Mouse (Mus musculus): ENCODE data around the gene Zcchc24. TPM values are rescaled to one million over a fixed set of nuclear protein-coding genes. Genes with fewer than 3 reads are reported as not detected.

Zcchc24 gene
- total RNA-seq, 2 experiments from 2014 or later = 47.4 to 47.7 TPM

DNA sequence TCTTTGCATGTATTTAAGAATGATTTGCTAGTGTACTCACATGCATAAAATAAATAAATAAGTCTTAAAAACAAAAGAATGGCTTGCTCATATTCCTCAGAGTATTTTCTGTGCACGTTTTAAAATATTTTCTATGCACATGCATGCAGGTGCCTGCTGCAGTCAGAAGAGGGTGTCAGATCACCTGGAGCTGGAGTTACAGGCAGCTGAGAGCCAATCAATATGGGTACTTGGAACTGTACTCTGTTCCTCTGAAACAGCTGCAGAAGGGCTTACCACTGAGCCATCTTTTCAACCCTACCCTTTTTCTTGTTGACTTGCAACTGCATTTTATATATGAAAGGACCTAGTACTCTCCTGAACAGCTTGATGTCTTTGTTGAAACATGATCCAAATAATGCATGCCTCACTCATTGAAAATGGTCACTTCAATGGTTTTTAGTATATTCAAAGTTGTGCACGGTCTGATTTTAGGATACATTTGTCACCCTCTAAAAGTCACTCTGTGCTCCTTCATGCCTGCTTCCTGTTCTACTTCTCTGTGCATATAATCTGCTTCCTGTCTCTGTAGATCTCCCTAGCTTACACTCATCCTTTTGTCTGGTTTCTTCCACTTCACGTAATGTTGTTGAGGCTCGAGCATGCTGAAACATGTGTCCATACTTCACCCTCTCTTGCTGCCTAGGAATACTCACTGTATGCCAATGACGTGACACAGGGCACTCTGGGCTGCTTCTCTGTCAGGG is 47.7 kb downstream of the Zcchc24 start:
- DNase-seq (ENCODE audit: low spot score in 2 of 2) = no peak

DNA sequence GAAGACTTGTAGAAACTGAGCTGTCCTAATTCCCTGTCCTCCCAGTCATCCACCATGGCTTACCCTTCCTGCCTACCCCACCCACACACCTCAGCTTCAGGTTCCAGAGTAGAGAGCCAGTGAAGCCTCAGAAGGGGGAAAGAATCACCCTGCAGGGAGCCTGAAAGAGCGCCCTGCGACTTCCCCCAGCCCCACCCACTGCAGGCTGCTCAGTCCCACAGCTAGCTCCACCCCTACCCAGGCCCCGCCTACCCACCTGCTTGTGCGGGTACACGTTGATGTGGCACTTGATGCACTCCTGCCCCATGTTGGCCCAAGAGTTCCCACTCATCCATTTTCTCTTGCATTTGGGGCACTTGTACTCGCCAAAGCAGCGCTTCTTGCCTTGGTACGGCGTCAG is 49.5 kb downstream of the Zcchc24 start:
- DNase-seq (ENCODE audit: low spot score in 2 of 2) = no peak

DNA sequence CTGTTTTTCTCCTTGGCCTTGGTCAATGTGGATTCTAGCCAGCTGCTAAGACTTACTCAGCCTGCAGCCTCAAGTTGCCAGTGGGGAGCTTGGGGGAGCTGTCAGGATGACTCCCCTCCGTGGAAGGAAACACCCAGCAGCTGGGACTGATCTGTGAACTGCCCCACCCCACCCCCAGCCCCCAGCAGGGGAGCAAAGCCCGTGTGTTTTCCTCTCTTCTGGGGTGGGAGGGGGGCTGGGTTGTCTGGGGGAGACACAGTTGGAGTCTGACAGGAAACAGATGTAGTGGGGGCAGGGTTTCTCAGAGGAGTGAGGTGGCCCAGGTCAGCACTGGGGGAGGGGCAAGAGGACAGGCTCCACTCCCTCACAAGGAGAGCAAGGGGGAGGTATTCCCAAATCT is 50.4 kb downstream of the Zcchc24 start:
- no peak for DNase-seq (ENCODE audit: low spot score in 2 of 2)

DNA sequence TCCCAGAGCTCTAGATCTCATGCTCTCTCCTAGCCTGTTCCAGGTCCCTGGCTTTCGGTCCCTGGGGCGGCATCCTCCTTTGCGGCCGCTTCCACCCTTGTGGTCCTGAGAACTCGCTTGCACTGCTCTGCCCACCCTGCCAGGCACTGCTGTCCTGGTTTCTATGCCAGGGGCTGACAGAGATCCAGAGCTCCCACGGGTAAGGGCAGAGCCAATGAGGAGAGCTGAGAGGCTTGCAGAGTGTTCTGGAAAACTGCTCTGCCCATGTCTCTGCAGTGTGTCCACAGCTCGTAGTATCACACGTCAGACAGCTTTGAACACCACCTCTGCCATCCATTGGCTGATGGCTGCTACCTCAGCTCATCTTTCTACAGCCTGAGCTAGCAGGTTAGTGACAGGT is 51.1 kb downstream of the Zcchc24 start:
- peak in 1 of 2 experiments; percentile 19 for DNase-seq (ENCODE audit: low spot score in 2 of 2)

DNA sequence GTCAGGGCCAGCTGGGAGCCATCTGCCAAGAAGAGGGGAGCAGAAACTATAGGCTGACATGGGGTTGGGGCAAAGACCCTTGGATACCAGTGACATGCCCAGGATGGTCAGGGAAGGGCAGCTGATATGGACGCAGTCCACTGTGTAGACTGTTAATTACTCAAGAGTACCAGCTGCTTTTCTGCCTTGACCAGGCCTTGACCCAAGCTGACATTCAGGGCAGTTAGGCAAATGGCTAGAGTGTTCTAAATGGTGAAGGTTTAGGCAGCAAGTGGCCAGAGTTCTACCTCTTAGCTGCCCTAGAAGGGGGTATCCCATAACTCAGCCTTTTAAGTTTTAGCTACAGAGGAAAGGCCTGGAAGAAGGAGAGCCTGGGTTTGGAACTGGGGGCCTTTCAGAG is 52.3 kb downstream of the Zcchc24 start:
- no peak for DNase-seq (ENCODE audit: low spot score in 2 of 2)

DNA sequence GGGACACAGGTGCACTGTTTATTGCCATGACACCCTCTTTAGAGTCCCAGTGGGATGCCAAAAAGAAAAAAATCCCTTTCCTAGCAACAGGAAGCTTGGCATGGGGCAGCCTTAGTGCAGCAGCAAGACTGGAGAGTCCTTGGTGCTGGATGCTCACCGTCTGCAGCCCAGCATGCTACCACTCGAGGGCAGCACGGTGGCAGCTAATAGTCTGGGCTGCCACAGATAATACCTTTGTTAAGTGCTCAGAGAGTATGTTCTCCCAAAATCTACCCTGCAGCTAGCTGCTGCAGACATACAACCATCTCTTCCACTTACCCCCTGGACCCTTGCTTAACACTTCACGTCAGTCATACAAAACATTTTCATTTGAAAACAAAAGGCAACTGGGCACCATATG is 55.4 kb downstream of the Zcchc24 start:
- peak in 1 of 2 experiments; percentile 53 for DNase-seq (ENCODE audit: low spot score in 2 of 2)

DNA sequence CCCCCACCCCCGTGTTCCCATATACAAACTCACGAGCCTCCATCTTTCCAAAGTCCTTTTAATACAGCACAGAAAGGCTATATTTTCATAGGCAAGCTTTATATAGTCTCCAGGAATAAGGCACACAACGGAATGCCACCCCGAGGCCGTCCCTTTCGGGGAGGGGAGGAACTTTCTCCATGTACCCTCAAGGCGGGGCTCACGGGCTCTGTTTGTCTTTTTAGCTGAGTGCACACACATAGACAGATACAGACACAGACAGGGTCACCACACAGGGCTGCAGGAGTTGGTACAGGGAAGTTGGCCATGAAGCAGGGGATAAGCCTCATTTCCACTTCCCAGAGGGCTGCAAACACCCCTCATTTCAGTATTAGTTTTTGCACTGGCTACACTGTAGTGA is 57.2 kb downstream of the Zcchc24 start:
- DNase-seq (ENCODE audit: low spot score in 2 of 2) = no peak

DNA sequence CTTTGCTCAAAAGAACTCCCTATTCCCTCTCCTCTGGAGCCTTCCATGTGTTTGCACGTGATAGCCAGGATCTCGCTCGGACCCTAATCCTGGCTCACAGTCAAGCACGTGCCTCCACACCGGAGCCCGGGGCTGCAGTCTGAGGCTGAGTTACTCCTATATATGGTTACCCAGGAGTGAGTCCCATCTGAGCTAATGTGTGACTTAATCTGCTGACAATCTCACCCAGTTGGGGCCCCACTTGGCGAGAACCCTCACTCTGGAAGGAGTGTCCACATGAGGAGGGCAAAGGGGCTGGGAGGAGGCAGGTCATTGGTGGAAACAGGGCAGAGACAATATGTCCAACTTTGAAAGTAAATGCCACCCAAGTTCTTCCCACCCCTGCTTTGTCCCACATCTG is 57.7 kb downstream of the Zcchc24 start:
- DNase-seq (ENCODE audit: low spot score in 2 of 2) = no peak

DNA sequence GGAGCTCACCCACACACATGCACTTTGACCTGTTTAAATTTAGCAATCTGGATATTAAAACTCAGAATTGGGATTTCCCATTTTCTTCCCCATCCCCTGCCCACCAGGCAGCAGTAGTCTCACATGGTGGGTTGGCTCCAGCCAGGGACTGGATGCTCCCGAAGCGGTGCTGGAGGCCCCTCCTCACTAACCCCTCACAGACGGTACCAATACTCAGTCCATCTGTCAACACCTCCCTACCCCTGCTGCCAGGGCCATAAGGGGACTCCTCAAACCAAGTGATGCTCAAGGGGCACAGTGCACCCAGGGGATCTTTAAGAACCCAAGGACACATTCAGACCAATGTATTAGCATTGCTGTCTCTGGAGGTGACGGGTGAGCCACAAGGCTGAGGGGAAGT is 58.2 kb downstream of the Zcchc24 start:
- no peak for DNase-seq (ENCODE audit: low spot score in 2 of 2)

DNA sequence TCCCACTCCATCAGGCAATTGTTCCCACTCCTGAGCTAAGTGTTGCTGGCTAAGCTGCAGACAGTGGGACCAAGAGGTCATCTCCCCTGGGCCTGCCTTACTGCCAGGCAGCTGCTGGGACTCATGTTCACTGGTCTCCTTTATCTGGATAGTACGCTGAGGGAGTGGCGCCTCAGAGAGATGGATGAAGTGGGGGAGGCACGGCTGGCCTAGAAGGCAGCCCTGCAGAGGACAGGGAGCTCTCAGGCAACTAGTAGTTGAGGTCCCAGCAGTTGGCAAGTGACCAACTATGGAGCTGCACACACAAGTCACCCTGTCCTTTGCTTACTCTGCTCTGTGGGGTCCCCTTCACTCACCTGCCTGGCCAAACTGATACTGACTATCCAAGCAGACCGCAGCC is 58.8 kb downstream of the Zcchc24 start:
- no peak for DNase-seq (ENCODE audit: low spot score in 2 of 2)

DNA sequence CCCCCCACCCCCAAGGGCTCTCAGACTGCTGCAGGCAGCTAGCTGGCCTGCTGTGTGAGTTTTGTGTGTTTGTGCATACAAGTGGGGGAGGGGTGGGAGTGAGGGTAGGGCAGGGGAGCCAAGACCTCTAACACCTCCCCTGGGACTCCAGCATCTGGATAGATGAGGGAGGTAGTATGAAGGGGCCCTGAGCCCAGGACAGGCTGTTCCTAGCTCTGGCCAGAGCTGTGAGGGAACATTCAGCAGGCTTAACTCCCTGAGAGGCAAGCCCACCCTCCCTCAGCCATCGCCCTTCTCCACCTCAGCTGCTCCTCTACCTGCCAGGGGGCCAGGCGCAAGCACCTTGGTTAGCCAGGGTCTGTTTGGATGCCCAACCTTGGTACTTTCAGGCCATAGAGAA is 59.9 kb downstream of the Zcchc24 start:
- no peak for DNase-seq (ENCODE audit: low spot score in 2 of 2)

DNA sequence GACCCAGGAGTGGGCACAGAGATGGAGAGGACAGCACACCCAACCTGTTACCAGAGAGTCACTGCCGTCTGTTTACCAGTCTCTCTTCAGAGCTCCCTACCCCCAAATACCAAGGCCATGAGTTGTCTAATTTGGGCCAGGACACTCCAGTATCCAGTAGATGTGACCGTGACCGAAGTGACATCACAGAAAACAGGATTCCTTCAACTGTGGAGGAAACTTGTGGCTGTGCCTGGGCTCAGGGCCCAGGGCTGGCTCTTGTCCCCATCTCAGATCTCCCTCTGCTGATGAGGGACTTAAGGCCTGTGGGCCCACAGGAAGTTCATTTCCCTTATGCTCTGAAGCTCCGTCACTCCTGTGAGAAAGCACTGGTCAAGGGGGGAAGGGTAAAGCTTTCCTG is 60.4 kb downstream of the Zcchc24 start:
- no peak for DNase-seq (ENCODE audit: low spot score in 2 of 2)

DNA sequence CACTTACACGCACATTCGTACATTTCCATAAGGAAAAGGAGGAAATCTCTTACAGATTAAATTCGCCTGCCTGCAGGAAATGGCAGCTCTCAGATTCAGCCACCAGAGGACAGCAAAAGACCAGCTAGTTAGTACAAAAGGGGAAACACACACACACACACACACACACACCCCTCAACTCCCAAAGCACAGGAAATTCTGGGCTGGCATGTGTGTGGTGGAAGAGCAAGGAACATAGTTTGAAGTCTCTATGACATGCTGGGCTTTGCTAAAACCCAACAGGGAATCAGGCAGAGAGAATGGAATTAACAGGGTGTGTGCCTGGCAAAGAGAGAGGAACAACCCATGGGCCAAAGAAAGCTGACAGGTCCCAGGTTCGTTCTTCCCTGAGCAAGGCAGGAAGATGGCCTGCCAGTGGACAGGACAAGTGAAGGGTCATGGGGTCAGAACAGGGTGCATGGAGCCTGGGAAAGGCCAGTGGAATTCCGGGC is 61.1 kb downstream of the Zcchc24 start:
- peak; percentile 47 to 63 for DNase-seq (ENCODE audit: low spot score in 2 of 2)

DNA sequence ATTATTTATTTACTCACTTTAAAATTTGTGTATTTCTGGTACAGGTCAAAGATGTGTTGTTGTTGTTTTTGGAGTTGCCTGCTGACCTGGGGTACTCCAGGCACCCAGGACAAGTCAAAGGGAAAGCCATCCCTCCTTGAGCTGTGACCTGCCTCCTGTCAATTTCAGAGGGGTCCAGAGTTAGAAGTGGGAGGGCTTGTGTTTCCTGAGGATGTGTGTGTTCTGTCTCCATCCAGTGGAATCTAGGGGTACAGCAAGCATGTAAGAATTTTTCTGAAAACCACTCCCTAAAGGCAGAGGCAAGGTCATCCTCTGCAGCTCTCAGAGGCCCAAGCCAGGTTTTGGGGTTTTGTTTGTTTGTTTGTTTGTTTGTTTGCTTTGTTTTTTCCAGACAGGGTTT is 66.9 kb downstream of the Zcchc24 start:
- no peak for DNase-seq (ENCODE audit: low spot score in 2 of 2)

DNA sequence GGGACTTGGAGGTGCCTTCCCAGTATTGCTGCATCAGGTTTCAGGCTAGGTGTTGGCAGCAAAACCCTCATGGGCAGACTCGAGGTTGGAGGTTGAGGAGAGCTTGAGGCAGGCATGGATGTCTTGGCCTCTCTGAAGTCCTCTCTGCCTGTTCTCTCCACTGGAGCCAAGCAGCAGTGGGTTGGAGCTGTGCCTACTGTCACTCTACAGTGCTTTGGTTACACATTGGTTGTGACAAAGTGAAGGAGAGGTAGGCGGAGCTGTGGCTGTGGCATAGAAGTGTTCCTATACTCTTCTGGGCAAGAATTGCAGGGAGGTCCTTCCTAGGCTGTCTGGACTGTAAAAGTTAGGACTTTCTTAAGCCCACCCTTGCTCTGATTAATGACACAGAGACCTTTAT is 72.5 kb downstream of the Zcchc24 start:
- no peak for DNase-seq (ENCODE audit: low spot score in 2 of 2)

DNA sequence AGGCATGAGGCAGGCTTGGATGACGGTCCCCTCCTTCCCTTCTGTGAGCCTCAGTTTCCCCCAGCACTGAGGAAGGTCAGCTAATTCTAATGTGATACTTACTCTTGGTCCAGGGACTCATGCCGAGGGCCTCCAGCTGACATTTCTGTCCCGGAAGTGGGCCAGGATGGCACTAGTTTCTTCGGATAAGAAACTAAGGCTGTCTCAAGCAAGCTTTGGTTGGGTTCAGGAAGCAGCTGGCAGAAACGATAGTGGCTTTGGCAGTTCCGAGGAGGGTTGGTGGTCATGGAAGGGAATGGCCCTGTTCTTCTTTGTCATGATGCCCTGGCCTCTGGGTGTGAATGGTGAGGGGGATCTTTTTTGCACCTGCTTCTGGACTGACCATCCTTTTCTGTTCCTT is 73.8 kb downstream of the Zcchc24 start:
- no peak for DNase-seq (ENCODE audit: low spot score in 2 of 2)

DNA sequence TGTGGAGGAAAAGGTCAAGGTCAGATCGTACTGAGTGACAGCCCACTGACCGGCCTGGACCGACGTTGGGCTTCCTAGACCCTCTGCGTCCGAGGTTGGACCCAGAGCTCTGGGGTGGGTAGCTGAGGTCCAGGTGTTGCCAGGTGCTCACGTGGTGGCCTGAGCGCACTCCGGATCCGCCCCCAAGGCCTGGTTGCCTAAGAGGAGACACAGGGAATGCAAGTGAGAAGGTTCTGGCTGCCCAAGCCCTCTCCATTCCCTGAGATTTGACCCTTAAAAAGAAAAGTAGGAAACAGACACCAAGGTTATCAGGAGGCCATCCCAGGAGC is 74.3 kb downstream of the Zcchc24 start:
- no peak for DNase-seq (ENCODE audit: low spot score in 2 of 2)

DNA sequence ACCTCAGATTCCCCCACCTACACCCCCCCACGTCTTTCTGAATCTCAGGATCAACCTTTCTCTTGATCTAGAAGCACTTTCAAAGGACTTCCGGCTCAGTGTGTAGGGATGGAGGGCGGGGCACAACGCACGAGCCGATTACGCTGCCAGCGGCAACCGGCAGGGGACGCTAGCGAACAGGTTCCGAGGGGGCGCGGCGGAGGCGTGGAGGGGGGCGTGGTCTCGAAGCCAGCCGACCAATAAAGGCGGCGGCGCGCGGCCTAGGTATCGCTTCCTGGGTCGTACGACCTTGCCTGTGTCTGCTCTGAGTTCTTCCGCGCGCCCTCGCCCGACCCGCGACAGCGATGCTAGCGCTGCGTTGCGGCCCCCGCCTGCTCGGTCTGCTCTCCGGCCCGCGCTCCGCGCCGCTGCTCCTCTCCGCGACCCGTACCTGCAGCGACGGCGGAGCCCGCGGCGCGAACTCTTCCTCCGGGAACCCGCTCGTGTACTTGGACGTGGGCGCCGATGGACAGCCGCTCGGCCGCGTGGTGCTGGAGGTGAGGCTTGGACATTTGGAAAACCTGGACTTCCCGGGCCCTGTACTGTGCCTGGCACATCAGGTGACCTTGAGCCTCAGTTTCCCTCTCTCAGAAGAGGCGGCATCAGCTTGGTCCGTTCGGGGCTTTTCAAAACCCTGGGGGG is 74.8 kb downstream of the Zcchc24 start, which contains the start of gene Ppif:
Gene Ppif, plus strand, starts transcription at position 267 of the 681 bp plus-strand sequence.
- DNase-seq (ENCODE audit: low spot score in 2 of 2) = peak; percentile 95 to 98

DNA sequence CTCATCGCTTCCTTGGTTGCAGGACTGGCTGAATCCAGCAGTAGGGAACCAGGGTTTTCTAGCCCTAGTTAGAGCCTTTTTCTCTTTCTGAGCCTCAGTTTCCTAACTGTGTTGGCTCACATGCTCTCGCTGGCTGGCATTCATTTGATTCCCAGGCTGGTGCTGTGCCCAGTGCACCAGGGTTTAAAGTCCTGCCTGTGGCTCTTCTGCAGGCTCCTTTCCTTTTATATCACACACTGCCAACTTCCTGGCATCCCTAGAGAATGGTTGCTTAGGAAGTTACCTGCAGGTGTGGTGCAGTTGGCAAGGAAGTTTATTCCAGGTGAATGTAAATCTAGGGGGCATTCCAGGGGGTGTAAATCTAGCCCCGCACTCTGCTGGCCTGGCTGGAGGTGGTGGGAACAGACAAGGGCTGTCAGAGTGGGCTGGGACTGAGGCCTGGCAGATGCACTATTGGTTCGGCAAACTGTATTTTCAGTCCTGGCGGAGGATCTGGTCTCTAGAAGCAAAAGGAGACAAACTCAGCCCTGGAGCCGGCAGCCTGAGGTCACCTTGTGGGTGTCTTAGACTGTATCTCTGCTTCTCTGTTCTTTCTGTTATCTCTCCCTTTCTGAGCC is 75.5 kb downstream of the Zcchc24 start:
- DNase-seq (ENCODE audit: low spot score in 2 of 2) = no peak

DNA sequence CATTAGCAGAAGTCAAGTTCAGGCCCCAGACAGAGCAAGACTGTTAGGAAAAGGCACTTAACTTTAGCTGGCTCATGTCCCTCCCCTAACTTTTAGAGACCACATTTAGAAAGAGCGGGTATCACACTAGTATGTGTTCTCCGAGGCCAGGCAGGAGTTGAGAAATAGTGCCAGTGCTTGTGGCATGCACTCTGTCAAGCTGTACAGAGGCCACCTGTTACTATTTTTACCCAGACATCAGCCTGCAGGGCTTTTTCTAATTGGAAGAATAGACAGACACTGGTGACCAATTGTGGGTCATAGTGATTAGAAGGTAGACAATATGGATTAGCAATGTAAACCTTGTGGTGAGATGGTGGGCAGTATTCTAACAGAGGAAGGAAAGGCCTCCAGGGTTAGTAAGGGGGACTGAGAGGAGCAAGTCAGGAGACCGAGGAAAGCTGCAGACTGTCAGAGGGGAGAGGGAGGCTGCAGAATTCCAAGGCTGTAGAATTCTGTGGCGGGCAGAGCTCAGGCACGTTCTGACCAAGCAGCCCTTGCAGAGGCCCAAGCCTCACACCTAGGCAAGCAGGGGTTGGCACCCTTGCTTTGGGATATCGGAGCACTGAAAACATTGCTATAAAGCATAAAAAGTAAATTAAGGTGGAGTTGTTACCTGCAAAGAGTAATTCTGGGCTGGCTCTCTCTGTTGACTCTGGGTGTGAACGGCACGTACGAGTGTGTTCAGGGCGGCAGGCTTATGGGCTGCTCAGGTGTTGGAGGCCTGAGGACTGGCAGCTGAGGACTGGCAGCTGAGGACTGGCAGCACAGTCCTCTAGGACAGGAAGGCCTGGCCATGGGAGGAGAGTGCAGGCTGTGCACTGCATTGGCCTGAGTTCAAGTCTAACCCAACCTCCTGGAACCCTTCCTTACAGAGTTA is 81.6 kb downstream of the Zcchc24 start:
- DNase-seq (ENCODE audit: low spot score in 2 of 2) = no peak

DNA sequence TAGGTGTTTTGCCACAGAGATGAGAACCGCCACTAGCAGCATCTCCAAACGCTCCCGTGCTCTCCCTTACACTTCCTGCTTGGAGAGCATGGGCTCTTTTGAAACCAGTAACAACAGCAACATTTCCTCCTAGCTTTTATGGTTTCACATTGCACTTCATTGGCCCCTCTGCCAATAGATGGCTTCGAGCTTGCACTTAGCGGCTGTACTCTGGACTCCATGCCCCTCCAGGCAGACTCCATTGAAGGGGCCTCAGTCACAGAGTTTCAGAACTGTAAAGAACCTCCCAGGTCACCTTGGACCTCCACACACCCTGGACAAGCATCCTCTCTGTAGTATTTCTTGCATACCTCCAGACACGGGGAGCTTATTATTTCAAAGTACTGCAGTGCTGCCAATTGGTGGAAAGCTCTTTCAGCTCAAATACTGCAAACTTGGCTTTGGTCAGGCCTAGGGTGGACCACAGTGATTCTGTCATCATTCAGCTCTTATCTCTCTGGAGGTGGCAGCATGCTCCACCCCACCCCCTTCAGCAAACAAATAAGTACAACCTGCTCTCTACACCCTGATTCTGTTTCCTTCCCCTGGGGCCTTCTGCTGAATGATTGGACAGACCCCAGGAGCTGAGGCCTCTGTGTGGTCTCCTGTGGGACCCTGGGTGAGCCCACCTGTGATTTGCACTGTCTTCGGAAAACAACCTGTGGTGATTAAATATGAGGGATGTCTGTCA is 82.5 kb downstream of the Zcchc24 start:
- DNase-seq (ENCODE audit: low spot score in 2 of 2) = no peak
